Mouse (Mus musculus) thymus, postnatal 0 days (tissue): Measurements from ENCODE around the gene Akt3. TPM values are rescaled to one million over a fixed set of nuclear protein-coding genes. Genes with fewer than 3 reads are reported as not detected.

Source experiments
- DNase-seq: peaks from one replicate; pipeline ENCODE4 v3.0.0-alpha.2; 2015; ENCODE audit warnings: low spot score
- polyA plus RNA-seq: library from polyadenylated mRNA; unstranded; fragments of >200 nt; fragmentation: Nextera tagmentation; extraction: Ambion mirVana; gene quantifications from 2 replicates; pipeline ENCODE4 v1.2.1, GENCODE M21; 2015

Gene Akt3
- polyA plus RNA-seq = 1.9 and 2.1 TPM in 2 replicates

DNA sequence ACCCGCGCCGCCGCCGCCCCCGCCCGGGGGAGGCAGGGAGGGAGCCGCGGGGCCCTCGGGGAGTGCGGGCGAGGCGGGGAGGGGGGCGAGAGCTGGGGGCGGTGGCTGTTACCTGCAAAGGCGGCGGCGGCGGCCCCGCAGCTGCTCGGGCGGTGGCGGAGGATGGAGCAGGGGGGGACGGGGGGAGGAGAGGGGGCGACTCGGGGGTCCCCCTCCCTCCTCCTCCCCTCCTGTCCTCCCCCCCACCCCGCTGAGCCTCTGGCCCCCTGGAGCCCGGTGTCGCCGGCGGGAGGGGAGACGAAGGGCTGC is at the start of gene Akt3:
Akt3 (minus strand) TSS at position 170 of the 309 bp plus-strand sequence.
- peak; percentile 34 for DNase-seq

DNA sequence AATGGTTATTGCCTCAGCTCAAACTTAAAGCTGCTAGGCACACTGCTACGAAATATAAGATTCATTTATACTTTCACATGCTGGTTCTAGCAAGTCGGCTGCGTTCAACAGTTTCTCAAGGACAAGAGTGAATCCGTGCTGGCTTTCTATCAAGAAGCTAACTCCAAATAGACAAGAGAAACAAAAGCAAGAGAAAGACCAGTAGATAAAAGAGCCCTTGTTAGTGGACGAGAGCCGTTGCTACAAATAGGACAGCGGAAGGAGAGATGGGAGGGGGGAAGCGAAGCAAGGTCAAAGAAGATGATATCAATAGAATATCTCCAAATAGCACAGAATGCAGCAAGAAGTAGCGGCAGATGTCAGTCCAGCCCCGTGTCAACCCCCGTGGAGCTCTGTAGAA is 49.5 kb upstream of the Akt3 start:
- DNase-seq = no peak

DNA sequence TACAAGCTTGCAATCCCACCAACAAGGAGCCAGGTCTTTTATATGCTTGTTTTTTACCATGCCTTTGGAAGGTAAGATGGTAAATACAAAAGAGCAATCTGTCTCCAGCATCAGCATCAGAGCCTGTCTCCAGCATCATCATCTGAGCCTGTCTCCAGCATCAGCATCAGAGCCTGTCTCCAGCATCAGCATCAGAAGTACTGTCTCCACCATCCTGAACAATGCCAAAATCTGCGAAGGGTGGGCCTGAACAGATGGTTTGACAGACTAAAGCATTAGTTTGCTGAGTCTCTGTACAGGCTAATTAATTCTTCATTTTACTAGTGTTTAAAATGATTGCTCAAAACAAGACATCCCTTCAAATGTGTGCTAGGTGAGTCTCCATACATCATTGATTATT is 40.2 kb upstream of the Akt3 start:
- no peak for DNase-seq

DNA sequence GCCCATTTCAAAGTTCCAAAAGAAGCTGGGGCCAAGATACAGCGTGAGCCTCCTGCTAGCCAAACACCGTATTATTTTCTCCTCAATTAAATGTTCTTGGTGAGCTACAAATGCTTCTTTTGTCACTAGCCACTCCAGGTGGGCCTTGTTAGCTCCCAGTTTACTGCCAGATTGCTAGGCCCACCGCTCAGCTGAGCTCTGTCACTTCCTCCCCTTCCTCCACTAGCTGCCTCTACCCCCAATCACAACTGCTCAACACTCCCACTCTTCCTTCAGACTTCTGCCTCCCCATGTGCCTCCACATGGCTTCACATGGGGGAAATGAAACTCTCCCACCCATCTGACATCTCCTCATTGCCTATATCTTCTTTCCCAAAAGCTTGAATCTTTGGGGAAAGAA is 28.8 kb upstream of the Akt3 start:
- no peak for DNase-seq

DNA sequence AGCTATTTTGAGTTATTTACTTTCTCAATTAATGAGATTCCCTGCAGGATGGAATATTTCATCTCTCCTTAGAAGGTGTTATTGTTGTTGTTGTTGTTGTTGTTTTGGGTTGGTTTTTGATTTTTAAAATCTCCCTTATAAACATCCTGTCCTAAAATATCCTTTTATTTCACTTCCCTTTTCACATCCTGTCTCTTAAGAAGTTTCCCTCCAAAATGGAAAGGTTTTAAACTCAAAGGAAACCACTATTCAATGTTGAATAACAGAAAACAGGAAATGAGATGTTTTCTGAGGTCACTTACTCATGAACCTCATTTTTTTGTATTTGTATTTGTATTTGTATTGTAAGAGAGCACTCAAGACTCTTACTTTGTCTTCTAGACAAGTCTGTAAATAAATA is 23.9 kb upstream of the Akt3 start:
- no peak for DNase-seq

DNA sequence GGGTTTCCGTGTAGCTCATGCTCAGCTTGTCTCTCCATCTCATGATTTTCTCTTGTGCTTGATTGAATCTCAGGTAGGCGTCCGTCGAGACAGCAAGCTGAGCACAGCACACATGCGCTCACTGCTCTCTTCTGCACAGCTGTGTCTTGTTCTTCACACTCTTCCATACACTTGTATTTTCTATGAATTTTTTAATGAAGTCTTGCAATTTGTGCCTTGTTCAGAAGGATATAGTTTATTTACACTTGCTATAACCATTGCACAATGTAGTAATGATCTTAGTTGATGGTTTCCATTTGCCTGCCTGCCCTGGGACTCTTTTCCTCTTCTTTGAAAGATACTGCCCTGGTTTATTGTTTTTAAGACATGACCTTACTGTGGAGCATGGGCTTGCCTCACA is 19.4 kb upstream of the Akt3 start:
- DNase-seq = no peak

DNA sequence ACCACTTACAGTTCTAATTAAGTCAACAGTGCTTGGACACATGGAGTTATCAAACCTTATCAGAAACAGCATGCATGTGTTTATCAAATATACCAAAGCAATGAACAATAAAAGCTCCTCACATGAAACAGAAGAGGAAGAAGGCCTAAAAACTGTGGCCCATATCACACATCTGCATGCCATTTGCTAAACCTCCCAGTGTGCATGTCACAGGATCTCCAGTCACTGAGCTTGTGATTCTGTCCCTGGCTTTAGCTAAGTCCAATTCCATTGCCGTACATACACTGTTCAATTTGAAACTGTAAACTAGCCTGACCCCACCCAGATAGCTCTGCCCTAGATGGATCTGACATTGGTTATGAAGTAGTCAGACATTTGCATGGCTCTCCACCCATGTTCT is 9.6 kb upstream of the Akt3 start:
- no peak for DNase-seq

DNA sequence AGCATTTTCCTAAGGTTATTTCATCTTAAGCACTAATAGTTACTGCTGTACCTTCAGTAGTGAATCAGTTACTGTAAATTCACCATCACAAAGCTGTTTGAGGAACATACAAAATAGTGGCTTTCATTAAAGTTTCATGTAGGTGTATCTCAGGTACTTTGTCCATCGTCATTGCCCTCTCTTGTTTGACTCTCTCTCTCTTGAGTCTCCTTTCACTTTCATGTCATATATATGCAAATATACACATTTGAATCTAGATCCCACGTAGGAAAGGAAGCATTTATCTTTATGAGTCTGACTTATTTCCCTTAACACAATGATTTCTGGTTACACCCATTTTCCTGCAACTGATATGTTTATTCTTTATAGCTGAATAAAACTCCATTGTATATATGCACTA is 4.9 kb upstream of the Akt3 start:
- DNase-seq = no peak

DNA sequence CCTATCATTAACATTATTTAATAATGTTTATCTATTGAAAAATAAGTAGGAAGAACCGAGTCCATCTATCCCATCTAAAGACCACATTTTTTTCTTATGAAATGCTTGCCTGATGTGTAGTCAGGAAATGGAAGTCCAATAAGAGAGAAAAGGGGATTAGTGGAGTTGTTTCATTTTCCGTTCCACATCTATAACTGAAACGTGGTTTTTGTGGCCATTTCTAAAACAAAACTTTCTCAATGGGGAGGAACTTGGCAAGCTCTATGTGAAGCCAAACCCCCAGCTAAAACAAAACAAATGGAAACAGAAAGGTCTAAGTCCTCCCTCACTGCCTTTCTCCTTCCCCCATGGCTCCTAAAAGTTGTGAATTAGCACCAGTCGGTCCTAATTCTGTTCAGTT is 2.8 kb upstream of the Akt3 start:
- DNase-seq = no peak

DNA sequence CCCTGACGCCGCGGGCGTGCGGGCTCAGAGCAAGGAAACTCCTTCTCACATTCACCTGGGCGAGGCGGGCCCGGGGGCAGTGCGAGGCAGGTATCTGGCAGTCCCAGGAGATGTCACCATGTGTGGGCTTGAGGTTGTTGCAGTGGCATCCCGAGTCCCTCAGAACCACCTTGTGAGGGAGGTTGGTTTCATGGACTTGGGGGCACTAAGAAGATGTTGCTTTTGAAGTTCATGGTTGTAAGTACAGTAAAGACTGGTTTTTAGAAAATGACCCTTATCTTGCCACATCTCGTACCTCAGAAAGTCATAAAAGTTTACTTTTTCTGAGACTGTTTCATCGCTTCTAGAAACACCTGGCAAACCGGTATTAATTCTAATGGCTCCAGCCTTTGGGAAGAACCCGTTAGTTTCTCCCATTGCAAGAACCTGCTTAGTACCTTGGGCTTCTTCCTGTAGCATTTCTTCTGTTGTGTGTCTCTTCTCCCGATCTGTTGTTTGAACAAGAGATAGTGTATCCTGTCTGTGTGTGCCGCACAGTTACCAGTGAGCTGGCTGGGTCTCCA is 1.1 kb upstream of the Akt3 start:
- DNase-seq = peak; percentile 7

DNA sequence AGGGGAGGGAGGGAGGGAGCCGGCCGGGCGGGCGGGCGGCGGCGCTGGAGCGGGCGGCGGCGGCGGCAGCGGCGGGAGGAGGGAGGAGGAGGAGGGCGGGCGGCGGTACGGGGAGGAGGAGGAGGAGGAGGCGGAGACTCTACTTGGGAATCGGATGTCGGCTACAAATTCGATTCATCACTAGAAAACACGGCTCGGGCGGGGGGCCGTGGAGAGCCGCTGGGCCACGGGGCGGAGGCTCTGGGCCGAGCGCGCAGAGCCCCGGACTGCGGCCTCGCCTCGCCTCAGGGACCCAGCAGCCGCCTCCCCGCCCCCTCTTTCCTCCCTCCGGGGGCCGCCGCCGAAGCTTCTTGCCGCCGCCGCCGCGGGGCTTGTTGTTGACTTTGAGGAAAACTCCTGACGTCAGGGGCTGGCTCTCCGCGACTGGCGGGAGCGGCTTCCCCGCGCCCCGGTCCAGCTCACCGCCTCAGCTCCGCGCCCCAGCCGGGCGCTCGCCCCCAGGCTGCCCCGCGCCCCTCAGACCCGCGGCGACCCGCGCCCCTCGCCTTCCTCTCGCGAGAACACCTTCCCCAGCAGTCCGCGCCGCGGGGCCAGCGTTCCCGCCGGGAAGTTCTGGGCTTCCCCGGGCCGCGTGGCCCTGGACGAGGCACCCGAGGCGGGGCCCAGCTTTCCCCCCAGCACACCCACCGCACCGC is 487 bp upstream of the Akt3 start:
- DNase-seq = peak; percentile 73

DNA sequence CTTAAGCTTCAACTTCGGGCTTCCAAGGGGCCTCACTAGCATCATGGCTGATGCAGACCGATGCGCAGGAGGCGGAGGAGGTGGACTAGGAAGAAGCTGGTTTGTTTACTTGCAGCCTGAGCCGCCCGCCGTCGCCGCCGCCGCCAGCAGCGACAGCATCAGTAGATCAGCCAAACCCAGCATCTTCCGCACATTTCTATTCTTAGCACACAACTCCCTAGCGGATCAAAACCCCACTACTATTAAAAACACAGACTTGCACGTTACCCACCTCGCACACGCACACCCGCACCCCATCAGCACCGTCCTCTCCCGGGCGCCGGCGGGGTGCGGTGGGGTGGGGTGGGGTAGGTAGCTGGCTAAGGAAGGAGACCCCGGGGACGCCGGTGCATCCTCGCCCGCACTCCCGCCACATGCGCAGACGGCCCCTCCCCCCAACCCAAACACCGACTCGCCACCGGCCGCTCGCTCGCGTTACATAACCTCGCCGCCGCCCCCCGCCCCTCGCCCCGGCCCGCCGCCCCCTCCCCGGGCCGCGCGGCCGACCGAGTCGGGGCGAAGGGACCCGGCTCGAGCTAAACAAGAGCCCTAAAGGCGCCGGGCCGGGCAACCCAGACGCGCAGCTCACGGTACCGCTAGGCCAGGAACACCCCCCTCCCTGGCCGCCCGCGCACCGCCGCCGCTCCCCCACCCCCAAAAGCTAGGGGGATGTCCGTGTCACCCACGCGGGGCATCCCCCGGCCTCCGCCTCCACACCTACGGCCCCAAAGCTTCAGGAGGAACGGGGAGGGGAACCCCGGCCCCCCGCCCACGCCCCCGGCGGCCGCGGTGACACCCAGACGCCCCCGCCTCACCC is 597 bp downstream of the Akt3 start:
- DNase-seq = peak; percentile 62

DNA sequence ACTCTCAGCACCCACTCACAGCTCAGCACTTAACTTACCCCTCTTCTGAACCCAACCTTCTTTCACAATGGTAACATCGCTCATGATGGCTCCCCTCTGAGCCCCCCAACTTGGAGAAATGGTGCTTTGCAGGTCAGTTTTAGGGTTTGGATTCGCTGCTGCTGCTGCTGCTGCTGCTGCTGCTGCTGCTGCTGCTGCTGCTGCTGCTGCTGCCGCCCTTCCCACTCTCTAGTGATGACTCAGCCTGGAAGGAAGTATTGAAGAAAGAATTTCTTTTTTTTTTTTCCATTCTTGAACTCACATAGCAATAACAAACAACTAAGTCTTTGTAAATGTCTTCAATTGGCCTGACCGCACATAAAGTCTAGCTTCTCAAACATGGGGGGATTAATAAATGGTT is 9.4 kb downstream of the Akt3 start:
- DNase-seq = no peak

DNA sequence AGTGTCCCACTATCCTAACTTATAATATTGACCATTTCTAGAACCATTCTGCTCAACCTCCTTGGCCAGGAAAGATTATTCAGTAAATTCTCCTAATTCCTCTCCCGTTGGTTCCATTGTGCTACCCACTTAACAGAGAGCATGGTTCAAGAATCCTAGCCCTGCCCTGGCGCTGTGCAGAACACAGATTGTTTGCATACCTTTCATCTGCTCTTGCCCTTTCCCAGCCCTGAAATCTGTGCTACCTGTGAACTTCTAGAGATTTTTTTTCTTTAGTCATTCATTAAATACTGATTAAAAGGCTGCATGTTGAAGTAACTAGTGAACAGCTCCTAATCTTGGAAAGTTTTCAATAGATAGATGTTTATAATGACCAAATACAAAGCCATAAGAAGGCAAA is 19.6 kb downstream of the Akt3 start:
- no peak for DNase-seq

DNA sequence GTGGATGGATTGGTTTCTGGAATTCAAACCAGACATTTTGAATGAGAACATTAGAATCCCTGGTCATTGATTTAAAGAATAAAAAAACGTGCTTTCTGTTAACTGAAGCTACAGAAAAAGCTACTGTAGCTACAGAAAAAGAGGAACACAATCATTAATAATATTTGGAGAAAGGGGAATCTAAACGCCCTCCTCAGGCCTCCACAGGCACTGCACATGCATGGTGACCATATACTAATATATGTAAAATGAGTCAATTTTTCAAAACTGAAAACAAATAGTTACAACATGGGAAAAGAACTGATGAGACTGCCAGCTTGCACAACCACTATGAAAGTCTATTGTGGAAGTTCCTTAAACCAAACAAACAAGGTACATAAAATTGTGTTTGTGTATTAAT is 21.3 kb downstream of the Akt3 start:
- no peak for DNase-seq

DNA sequence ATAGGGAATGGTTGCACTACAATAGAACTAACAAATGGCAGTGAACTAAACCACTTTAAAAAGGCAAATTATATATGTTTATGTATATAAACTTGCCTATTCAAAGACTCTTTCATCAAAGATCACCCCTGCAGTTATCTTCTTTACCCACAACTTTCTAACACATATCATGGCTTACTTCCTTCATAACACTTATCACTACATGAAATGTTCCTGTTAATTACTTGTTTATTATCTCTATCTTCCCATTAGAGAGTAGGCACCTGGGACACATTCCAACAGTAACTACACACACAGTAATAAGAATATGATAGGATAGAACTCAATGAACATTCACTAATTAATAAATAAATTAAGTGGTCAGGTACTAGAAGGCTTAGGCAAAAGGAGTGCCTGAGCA is 21.8 kb downstream of the Akt3 start:
- no peak for DNase-seq

DNA sequence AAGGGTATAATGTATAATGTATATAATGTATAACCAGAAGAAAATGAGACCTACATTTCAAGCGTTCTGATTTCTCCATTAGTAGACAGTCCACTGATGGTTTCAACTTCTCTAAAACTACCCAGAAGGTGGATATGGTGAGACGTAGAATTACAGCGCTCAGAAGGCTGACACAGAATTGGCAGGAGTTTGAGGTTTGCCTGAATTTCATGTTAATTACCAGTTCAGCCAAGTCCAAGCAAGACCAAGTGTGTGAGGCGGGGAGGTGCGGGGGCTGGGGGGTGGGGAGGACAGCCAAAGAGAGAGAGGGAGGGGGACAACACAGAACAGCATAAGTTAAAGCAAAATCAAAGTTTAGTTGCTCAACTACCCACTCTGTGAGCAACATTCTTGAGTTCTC is 23.5 kb downstream of the Akt3 start:
- DNase-seq = no peak

DNA sequence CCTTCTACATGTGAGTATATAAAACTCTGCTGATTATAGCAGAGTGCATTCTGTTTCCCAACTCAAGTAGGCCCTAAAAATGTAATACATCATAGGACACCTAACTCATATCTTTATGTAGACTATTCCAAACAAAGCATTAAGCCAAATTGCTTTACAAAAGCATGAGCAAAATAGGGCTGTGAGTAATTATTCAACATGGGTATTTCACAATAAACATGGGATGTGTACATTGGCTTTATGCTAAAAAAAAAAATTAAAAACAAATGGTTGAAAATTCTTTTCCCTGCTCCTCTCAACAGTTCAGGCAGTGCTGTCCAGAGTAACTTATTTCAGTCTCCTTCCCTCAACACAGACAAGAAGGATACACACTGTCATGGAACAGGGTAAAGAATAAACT is 26.9 kb downstream of the Akt3 start:
- DNase-seq = no peak

DNA sequence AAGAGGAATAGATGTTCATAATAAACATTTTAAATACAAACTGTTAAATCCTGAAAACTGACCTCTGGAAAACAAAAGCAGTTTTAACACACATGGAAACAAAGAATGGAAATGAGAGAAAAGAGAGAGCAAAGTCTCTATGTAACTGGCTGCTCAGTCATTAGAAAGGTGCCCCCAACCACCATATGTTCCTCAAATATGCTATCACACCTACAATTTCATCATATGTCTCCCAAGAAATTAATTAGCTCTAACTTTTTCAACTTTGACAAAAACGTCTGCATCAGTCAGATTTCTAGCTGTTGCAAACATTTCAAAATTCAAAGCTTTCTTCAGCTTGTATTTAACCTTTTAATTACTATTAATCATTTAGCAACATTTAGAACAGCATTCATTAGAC is 59.0 kb downstream of the Akt3 start:
- DNase-seq = no peak

DNA sequence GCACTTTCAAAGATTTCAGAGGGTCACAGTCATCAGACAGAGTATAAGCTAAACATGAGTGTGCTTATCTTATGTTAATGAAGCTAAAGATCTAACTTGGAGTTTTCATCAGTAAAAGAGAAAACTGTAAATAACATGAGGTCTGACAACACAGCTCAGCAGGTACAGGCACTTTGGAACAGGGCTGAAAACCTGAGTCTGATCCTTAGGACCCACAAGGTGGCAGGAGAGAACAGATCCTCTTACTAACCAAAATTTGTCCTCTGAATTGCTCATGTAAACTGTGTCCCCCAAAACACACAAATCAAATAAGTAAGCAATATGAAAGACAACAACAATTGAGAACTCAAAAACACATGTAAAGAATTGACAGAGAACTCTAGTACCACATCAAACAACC is 62.8 kb downstream of the Akt3 start:
- DNase-seq = peak; percentile 39

DNA sequence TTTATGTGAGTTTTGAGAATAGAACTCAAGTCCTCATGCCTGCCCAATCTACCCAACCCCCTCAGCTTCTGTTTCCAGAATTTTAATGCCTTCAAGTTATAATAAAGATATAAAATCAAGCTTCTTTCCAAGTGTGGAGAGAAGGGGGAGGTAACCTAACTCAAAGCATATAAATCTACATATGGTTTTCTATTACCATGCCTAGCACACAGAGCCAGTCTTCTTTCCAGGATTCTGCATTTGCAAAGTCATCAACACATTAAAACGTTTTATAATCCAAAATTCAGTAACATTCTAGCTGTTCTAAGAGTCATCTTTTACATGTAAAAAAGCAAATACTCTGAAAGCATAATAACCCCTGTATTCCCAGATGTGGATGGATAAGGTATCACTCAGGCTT is 63.7 kb downstream of the Akt3 start:
- DNase-seq = no peak

DNA sequence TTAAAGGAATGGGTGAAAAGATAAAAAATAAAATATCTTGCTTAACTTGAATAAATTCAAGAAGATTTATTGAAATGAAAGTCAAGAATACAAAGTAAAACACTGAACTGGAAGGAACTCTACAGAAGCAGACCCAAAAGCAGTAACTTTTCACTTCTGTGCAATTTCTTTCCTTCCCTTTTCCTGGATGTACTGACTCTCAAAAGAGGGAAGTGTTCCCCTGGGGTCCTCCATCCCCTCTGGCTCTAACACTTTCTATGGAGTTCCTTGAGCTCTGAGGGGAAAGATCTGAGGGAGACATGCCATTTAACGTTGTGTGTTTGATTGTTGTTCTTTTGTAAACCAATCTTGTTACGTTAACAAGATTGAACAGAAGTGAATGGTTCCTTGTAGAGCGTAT is 66.4 kb downstream of the Akt3 start:
- no peak for DNase-seq

DNA sequence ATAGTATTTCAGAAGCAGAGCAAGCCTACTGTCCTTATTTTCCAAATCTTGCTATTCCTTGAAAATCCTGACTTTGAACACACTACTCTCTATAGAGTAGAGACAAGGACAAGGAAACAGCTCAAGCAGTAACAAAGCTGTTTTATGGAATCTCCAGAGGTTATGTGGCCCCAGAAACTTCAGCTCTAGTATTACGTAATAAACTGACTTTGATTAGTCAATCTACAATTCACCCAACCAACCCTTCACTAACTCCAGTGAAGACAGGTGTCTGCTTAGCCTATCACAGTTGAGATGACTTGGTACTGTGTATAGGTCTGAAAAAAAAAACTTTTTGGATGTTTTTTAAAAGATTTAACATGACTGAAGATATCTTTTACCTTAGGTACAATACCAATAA is 67.6 kb downstream of the Akt3 start:
- DNase-seq = no peak
